Mouse (Mus musculus): ENCODE measurements around the gene Slit3.

The Slit3 gene

DNA sequence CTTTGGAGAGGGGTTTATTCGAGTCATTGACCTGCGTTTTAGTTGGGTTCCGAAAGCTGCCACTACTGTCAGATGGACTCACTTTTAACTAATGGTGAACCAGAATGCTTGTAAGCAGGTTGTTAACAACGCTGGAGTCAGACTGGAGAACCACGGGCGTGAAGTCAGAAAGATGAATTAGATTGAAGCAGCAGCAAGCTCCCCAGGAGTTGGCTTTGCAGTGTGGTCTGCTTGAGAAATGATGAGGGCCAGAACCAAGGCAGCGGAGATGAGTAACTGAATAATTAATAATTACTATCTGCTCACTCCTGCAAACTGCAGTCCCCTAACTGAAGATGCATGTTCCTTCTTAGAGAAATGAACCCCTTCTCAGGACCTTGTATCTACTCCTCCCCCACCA lies 347.8 kb downstream of the Slit3 start:
- DNase-seq (ENCODE audit: low spot score) = no peak

GRCm38 (mm10) chr11:35469940-35470339 lies 348.9 kb downstream of the Slit3 start:
- no peak for DNase-seq (ENCODE audit: low spot score)

DNA sequence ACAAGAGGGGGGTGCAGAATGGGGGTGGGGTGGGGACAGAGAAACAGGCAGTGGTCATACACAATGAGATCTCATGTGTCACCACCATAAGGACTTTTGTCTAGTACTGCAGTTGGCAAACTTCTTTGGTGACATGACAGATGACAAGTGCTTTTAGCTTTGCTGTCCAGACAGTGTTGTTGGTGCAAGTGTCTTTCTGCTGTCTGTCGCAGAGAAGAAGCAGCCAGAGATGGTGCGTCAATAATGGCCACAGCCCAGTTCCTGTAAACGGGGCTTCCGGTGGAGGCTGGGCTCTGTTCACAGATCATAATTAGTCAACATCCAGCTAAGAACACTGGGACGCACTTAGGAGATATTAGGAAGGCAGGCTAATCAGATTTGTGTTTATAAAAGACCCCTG lies 349.8 kb downstream of the Slit3 start:
- DNase-seq (ENCODE audit: low spot score) = no peak

DNA sequence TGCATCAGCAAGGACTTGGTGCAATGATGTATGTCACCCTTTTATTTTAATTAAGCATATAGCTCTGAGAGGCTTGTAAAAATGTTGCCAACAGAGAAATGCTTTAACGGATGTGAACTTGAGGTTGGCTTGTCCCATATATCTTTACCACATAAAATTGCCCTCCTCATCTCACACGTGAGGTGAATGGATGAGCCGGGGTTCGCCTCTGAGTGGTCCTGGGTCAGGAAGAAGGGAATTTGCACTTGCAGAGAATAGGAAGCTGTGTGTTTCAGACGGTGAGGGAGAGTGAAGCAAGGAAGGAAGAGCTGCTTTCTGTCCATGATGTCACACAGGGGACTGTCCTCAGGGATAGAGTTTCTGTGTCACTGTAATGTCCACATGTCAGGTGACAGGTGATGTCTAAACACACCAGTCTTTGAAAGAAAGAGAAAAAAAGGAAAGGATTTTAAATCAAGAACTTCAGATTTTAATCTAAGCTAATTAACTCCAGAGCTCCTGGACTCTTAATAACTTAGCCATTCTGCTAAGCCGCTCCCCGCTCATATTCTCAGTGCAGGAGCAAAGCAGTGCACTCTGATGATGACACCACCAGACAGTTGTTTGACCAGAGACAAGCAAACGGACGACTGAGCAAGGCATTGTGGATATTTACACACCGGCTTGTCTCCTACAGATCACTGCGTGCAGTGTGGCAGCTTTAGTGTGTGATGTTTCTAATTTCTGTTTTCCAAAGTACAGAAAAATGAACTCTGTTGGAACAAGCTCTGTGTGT lies 352.0 kb downstream of the Slit3 start:
- no peak for DNase-seq (ENCODE audit: low spot score)

- no peak for DNase-seq (ENCODE audit: low spot score)
These were observed 352.6 kb downstream of the Slit3 start for GRCm38 (mm10) chr11:35473617-35473996.

GRCm38 (mm10) chr11:35480146-35480545 lies 359.1 kb downstream of the Slit3 start:
- DNase-seq (ENCODE audit: low spot score) = no peak

DNA sequence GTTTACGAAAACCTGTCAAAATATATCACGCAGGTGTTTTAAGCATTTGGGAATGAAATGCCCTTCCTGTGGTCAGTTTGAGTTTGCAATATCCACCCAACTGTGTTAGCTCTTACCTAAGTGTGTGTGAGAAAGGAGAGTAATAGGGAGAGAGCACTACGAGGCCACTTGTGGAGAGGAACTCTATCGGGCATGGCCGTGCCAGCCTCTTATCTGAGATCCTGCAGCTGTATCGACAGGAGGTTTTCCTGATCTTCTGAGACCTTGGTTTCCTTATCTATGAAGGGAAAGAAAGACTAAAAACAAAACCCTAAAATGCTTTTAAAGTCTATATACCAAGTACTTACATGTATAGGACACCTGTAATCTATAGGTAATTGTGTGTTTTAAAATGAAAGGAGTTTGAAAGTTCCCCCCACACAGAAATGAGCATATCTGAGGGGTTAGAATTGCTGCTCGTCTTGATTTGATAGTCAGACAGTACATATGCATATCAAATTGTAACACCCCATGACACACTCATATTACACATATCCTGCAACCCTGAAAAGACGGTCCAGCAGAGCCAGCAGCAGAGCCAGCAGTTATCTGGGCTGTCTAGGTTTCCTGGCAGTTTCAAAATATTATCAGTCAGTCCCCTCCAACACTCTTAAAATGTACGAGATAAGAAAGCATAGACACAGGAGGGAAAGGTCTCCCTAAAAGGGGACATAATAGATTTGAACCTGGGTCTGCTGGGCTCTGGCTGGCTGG lies 360.8 kb downstream of the Slit3 start:
- peak; percentile 29 for DNase-seq (ENCODE audit: low spot score)

DNA sequence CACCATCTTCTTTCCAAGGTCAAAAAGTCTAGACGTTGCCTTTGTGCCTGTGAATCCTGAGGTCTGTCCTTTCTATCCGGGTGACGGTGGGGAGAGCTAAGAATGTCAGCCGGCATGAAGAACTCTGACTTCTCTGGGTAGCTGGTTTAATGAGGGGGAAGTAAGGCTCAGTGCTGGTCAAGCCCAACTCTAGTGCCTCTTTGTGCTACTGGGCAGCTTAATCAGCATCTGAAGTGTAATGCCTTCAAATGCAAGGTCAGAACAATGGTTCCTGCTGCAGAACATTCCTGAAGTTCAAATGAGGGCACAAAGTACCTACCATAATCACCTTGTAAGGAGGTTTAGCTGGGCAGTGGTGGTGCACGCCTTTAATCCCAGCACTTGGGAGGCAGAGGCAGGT lies 366.9 kb downstream of the Slit3 start:
- no peak for DNase-seq (ENCODE audit: low spot score)

GRCm38 (mm10) chr11:35491701-35492100 lies 370.7 kb downstream of the Slit3 start:
- DNase-seq (ENCODE audit: low spot score) = no peak

DNA sequence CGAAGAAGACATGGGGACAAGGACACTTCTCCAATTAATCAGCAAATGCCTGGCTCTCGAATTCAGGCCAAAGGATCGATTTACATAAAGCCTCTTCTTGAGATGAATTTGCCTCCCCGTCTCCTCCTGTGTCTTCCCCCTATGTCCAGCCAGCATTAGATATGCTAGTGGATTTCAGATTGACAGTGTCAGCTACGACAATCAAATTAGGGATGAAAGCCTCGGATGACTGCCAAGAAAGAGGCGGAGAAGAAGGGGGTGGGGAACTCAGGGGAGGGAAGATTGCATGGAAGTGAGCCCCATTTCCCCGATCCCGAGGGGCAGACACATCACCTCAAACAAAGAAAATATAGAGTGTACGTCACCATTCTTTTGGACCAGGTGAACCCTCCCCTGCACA lies 375.9 kb downstream of the Slit3 start:
- DNase-seq (ENCODE audit: low spot score) = no peak

- no peak for DNase-seq (ENCODE audit: low spot score)
These were observed 376.9 kb downstream of the Slit3 start for GRCm38 (mm10) chr11:35497961-35498360.

DNA sequence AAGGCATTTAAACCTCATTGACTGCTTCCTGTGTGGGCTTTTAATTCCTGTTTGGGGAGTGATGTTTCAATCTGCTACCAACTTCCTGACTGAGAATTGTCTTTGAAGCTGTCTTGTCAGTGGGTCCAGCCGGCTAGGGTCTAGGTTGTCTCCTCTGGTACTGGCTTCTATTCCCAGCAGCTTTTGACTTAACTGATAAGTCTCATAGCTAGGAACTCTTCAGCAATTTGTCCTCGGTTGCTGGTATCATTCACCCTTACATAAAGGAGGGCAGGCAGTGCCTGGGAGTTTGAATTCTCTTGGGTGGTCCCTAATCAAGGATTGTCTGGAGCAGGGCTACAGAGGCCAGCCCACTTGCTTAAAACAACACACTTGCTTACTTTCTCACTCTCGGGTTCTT lies 381.1 kb downstream of the Slit3 start:
- no peak for DNase-seq (ENCODE audit: low spot score)

GRCm38 (mm10) chr11:35504051-35504450 lies 383.0 kb downstream of the Slit3 start:
- DNase-seq (ENCODE audit: low spot score) = no peak

GRCm38 (mm10) chr11:35504916-35505315 lies 383.9 kb downstream of the Slit3 start:
- DNase-seq (ENCODE audit: low spot score) = no peak

DNA sequence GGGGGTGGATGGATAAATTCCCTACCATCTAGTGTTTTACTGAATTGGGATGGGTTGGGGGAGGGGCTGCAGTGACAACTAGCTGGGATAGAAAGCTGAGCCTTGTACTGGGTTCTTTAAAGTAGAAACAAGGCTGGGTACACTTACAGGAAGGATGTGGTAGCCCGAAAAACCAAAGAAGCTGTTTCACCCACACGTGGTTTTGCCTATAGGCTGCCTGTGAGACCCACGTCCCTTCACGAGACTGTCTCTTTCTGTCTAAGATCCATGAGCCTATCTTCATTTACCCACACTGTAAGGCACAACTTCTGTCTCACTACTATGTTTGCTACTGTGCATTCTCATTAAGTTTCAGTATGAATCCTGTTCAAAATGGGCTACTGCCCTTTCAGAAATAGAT lies 384.3 kb downstream of the Slit3 start:
- no peak for DNase-seq (ENCODE audit: low spot score)

GRCm38 (mm10) chr11:35505817-35506216 lies 384.8 kb downstream of the Slit3 start:
- no peak for DNase-seq (ENCODE audit: low spot score)

DNA sequence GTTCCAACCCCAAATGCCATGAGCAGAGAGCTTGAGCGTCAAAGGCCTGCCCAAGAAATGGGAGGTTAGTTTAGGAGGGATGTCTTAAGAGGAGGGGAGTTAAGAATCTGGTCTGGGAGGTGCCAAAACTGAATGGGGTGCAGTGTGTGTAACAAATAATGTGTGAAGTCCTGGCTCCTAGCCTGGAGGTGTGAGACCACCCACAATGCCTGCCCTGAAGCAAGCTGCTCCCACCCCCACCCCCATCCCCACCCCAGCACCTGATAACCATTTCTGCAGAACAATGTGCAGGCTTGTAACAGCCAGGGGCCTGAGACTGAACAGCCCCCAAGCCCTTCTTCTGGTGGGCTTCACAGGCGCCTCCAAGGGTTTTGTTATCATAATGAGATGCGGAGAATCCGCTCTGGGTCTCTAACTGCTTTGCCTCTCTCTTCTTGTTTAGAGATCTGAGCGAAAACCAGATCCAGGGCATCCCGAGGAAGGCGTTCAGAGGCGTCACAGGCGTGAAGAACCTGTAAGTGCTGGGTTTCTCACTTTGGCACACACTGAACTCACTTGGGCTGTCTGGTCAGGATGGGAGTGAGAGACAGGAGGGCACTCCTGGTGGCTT lies 386.9 kb downstream of the Slit3 start:
- no peak for DNase-seq (ENCODE audit: low spot score)

DNA sequence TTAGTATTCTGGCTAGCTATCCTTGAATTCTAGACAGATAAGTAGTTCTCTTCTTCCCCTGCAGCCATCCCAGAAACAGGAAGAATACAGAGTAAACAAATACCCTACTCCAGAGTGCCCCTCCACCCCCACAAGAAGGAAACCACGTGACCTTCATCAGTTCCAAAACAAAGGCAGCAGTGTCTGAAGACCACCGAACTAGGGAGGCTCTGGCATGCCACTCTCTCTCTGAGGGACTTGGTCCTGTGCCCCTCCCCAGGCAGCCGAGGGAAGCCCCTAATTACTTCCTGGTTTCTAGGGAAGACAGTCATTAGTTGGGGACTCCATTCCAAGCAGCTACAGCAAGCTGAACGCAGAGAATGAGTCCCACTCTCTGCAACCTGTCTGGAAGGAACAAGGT lies 391.7 kb downstream of the Slit3 start:
- DNase-seq (ENCODE audit: low spot score) = no peak

DNA sequence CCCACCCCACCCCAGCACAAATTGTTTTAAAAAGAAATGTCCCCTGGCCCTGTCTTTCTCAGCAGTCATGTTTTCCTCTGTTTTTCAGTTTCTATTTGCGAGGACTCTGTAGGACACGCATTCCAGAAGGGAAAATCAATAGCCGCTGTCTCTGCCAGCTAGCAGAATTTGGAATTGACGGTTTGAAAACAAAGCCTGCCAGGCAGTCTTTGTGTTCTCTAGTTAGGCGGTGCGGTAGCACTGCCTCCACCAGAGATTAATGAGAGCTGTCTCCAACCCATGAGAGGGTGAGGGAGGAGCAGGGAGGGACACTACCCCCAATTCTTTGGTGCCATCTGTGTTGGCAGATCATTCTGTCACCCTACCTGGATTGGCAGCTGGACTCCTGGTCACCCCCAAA lies 392.3 kb downstream of the Slit3 start:
- DNase-seq (ENCODE audit: low spot score) = no peak

- no peak for DNase-seq (ENCODE audit: low spot score)
These were observed 401.9 kb downstream of the Slit3 start for GRCm38 (mm10) chr11:35522802-35523452.

DNA sequence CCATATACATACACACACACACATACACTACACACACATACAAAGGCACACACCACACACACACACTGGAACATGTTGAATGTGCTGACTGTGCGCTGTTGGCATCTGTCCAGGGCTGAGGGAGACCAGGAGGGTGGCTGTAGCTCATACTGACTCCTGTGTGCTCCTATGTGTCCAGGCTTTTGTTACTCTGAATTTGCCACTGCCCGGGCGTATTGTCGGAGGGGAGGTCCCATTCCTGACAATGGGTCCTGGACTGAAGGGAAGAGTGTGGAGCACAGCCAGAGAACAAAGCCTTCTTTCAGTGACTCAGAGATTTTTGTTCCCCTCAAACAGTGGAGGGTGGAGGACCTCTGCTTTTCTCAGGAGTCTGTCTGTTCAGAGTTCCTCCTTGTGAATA lies 402.7 kb downstream of the Slit3 start:
- DNase-seq (ENCODE audit: low spot score) = no peak

GRCm38 (mm10) chr11:35526219-35526762 lies 405.3 kb downstream of the Slit3 start:
- DNase-seq (ENCODE audit: low spot score) = no peak

Measured in c-Kit-positive CD71-positive TER-119-positive erythroid progenitor cells, embryonic 14.5 days (primary cell).